Mouse (Mus musculus) common myeloid progenitor, adult 5-6 weeks (primary cell): ENCODE data around the gene Fnip2. TPM values are rescaled to one million over a fixed set of nuclear protein-coding genes. Genes with fewer than 3 reads are reported as not detected.
"Not testable (repeated sequence)": the region's sequence is repeated elsewhere in the genome, so short reads cannot be mapped to it uniquely, and the experiment has no call there.

Experiments used
- ATAC-seq: replicated peaks from 2 replicates; pipeline ENCODE4 v1.8.0; 2016; ENCODE audit warnings: low read depth, mild to moderate bottlenecking, moderate TSS enrichment, inconsistent platforms; ENCODE audit not compliant: poor library complexity, severe bottlenecking
- total RNA-seq: library from RNA; stranded (forward); fragments of 200-1000, 187-1606 nt; gene quantifications from 2 replicates; pipeline ENCODE4 v1.2.3, GENCODE M21; 2017

Fnip2 gene
- 10.5 and 21.0 TPM in 2 replicates for total RNA-seq

- peak; percentile 81 for ATAC-seq
These were observed at the start of gene Fnip2 for GRCm38 (mm10) chr3:79567703-79568362. Gene Fnip2 (minus strand): TSS chr3:79567796.

DNA sequence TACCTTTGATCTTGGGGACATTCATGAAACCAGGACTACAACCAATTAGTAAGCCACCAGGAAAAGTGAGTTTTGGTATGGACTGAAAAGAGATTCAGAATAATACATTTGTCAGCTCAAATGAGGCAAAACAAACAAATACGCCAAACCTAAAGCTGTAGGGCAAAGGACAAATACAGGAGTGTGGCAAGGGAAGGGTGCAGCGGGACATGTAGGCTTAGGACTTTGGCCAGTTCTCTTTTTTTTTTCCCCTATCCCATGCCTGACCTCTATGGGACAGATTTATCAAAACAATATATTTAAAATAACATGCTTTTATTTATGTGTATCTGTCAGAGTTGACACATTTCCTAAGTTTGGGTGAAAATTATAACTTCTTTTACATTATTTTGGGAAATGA, 42.3 kb upstream of the Fnip2 start:
- no peak for ATAC-seq

DNA sequence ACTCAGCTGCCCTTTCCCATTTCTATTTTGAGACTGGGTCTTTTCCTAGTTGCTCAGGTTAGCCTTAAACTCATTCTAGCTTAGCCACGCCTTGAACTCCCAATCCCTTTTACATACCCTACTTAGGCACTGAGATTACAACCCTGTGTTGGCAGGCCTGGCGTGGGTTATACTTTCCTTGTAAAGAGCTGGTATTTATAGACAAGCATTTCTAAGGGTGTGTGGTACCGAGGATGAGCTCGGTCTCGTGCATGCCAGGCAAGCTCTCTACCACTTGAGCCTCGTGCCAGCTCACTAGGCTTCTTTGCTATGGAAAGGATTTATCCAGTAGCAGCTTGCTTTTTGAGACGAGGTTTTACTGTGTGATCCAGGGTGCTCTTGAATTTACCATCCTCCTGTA, 27.9 kb upstream of the Fnip2 start:
- ATAC-seq: no peak

- peak; percentile 7; the same call in 1 of the 2 replicates for ATAC-seq
These were observed 24.3 kb upstream of the Fnip2 start for GRCm38 (mm10) chr3:79591793-79592471.

DNA sequence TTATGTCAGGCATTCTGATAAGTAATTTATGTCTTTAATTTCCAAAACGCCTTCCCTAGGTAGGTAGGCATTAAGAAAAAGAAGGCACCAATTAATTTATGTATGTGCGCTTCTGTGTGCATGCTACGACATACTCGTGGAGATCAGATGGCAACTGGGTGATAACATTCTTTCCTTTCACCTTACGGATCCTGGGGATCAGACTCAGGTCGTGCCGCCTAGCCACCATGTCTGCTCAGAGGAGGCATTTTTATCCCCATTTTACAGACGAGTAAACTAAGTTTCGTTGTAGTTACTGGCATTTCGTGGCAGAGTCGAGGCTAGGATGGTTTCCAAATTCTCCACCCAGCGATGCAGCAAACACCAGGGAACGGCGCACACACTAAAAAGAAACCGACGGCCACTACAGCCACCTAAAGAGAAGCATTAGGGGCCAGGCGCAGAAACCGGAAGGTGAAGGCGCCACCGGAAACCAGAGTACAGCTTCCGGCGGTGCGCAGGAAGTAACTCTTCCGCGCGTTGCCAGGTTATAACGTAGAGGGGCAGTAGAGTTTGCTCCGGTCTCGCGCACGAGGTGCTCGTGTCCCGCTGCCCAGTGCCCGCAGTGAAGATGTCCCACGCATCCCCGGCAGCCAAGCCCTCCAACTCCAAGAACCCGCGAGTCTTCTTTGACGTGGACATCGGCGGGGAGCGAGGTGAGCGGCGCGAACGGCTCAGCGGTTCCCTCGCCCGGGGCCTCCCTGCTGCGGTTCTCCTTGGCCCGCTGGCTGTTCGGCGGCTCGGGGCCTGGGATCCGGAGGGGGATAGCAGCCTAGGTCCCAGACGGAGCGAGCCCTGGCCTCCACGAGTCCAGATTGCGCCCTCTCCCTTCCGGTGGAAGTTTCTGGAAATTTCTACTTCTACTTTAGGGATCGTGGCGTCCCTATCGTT, 23.5 kb upstream of the Fnip2 start, which contains the start of gene Ppid:
TSS of gene Ppid (plus strand) at position 480 of the 930 bp plus-strand sequence.
- ATAC-seq: peak; percentile 86

DNA sequence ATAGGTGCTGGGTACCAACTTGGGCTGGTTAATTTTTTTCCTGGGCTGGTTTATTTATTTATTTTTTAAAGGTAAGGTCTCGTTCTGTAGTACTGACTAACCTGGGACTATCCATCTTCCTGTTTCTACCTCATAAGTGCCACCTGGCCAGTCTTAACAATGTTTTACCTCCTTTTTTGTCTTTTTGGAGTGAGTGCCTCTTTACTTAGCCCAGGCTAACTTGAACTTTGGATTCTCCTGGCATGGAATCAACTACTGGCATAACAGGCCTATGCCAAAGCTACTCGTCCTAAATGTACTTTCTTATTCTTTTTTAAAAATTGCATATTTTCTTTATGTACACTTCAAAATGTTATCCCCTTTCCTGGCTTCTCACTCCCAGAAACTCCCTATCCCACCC, 22.1 kb upstream of the Fnip2 start:
- ATAC-seq: no peak

- peak; percentile 92 for ATAC-seq
These were observed 19.2 kb upstream of the Fnip2 start for GRCm38 (mm10) chr3:79586804-79587203.

- peak; percentile 75 for ATAC-seq
These were observed 12.4 kb upstream of the Fnip2 start for GRCm38 (mm10) chr3:79579891-79580575.

GRCm38 (mm10) chr3:79578164-79578563, 10.6 kb upstream of the Fnip2 start:
- ATAC-seq: no peak

DNA sequence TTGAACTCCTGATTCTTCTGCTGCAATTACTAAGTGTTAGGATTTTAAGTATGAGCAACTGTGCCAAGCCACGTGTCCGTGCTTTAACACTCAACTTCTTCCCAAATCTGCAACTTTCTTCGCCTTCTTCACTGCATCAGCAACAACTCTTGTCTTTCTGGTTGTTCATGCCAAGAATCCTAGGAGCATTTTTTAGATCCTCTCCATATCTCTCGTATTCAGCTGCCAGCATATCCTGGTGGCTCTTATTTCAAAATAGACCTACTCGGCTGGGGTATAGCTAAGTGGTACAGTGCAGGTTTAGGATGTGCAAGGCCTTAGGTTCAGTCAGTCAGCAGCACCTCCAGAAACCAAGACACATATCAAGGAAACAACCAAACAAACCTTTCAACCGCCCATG, 10.0 kb upstream of the Fnip2 start:
- no peak for ATAC-seq

DNA sequence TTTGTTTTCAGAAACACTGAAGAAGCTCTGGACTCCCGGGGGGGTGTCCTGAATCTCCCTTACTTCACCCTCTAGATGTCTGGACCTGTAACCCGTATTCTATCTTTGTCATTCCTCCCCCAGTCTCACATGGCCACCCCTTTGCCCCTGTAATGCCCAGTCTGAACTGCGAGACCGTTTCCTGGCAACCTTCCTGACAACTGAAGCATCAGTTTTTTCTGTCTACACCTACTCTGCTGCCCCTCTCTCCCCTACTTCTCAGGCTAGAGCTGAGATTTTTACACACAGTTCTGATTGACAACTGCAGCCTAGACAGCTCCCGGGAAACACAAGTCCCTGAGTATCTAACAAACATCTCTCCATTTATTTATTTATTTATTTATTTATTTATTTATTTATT, 9.3 kb upstream of the Fnip2 start:
- ATAC-seq: no peak

GRCm38 (mm10) chr3:79576468-79576816, 8.8 kb upstream of the Fnip2 start:
- no peak for ATAC-seq

DNA sequence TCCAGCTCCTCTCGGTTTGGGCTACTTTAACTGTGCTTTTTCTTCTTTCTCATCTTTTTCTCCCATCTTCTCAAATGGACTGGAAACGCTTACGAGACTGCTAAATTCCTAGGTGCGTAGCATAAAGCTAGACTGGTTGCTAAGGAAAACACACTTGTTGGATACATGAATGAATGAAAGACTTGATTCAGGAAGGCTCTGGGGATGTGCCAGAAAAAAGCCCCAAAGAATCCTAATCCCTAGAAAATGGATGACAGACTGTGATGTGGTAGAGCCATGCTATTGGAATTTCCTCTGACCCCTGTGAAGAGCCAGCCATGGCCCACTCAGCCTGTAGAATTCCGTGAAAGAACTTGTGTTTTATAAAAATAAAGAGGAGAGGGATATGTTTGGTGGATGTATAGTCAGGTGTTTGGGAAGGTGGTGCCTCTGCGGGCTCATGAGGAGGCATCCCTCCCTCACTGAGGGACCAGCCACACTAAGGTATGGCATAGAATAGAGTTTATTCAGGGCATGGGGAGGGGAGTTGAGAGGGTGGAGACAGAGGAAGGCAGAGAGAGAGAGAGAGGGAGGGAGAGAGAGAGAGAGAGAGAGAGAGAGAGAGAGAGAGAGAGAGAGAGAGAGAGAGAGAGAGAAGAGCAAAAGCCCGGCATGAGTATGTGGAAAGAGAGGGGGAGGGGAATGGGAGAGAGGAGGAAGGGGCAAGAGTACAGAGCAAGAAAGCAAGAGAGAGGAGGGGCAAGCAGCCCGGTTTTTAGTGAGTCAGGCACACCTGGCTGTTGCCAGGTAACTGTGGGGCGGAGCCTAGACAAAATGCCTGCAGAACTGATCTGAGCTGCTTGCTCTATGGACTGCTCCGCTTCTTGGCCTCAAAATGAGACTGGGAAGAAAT, 8.2 kb upstream of the Fnip2 start:
- ATAC-seq: no peak

DNA sequence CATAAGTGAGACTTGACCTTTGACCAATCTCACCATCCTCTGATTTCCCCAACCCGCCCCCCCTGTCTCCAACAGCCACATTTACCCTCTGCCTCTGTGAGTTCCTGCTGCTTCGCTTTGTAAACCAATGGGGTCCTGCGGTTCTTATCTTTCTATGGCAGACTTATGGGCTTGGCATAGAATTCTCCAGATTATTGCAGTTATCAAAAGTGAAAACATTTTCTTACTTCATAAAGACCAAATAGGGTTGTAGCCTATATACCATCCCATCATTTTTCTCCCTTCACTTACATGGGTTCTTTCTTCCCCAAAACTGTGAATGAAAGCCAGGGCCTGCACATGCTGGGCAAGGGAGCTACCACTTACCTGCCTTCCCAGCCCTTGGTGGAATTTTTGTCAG, 6.7 kb upstream of the Fnip2 start:
- ATAC-seq: peak; percentile 84

- ATAC-seq: not testable (repeated sequence)
These were observed 5.8 kb upstream of the Fnip2 start for GRCm38 (mm10) chr3:79573376-79573775.

GRCm38 (mm10) chr3:79572399-79572798, 4.8 kb upstream of the Fnip2 start:
- ATAC-seq: peak; percentile 28

- no peak for ATAC-seq
These were observed 1.7 kb upstream of the Fnip2 start for GRCm38 (mm10) chr3:79569351-79569681.

- ATAC-seq: no peak
These were observed 1.2 kb upstream of the Fnip2 start for GRCm38 (mm10) chr3:79568629-79569350.
